Mouse (Mus musculus) neural tube, embryonic 12.5 days (tissue): Measurements from ENCODE around the gene Gpr75. TPM values are rescaled to one million over a fixed set of nuclear protein-coding genes. Genes with fewer than 3 reads are reported as not detected.

ENCODE experiments used
- polyA plus RNA-seq: library from polyadenylated mRNA; unstranded; fragments of >200 nt; fragmentation: Nextera tagmentation; extraction: Ambion mirVana; gene quantifications from 2 replicates; pipeline ENCODE4 v1.2.1, GENCODE M21; 2016

The Gpr75 gene
- polyA plus RNA-seq, 1 experiment from 2014 or later, result 1.7 TPM

Other genes starting within 250 kb of the Gpr75 start
- 23.6 and 25.7 TPM in 2 replicates for gene Acyp2, start 235.8 kb upstream of the Gpr75 start, polyA plus RNA-seq
- gene Psme4, start 113.6 kb upstream of the Gpr75 start, polyA plus RNA-seq, result 30.8 and 31.2 TPM in 2 replicates
- gene Asb3, start 58 bp downstream of the Gpr75 start, polyA plus RNA-seq, result 28.9 and 31.9 TPM in 2 replicates
- 10.7 TPM in 2 replicates for gene Erlec1, start 69.0 kb downstream of the Gpr75 start, polyA plus RNA-seq
- gene Chac2, start 101.0 kb downstream of the Gpr75 start, polyA plus RNA-seq, result 17.4 and 17.5 TPM in 2 replicates